Mouse (Mus musculus): ENCODE measurements around the gene 2610507B11Rik. TPM values are rescaled to one million over a fixed set of nuclear protein-coding genes. Genes with fewer than 3 reads are reported as not detected.

The 2610507B11Rik gene
- total and polyA plus RNA-seq, 3 experiments, result 75.8 to 80.5 (median 77.6) TPM

GRCm38 (mm10) chr11:78327634-78328511 is 66.3 kb downstream of the 2610507B11Rik start, which contains the start of gene Pigs (continued):
- TF ChIP-seq RCOR1 (IDR thresholded peaks at IDR 0.05; ENCODE audit: low read depth, low read length) (no peak), JUND (IDR thresholded peaks at IDR 0.05; ENCODE audit: low read depth, low read length) (no peak), POLR2AphosphoS2 (IDR thresholded peaks at IDR 0.05; ENCODE audit: low read length) (peak; percentile 72; the same call in 1 of the 2 replicates), ZNF384 (IDR thresholded peaks at IDR 0.05; ENCODE audit: low read depth, low read length) (peak; percentile 74)

GRCm38 (mm10) chr11:78328512-78329056 is 67.0 kb downstream of the 2610507B11Rik start:
- Histone ChIP-seq H3K9me3 (replicated peaks; ENCODE audit: insufficient read depth, low read length) (no peaks in the 10 kb centered on the region), H3K9ac (ENCODE audit: control insufficient read depth, low read depth, low read length, poor library complexity, severe bottlenecking) (peak overlapping the region; percentile 86), H3K36me3 (ENCODE audit: control insufficient read depth in 1 of 2, insufficient read depth in 2 of 2, low read length in 2 of 2) (peaks cover 2 to 6% of the 10 kb centered on the region in 2 experiments; a peak in 1 of 4 replicates), H3K79me2 (ENCODE audit: control insufficient read depth, insufficient read depth, low read length, poor library complexity) (peaks cover 8% of the 10 kb centered on the region), H3K4me3 (ENCODE audit: control insufficient read depth in 1 of 2, insufficient read depth in 1 of 2, low read depth in 2 of 2, low read length in 2 of 2) (peak overlapping the region; percentile 67 to 86), H3K27me3 (ENCODE audit: control insufficient read depth in 1 of 2, insufficient read depth in 2 of 2, low read length in 2 of 2) (no peaks in the 10 kb centered on the region), H3K4me1 (ENCODE audit: control insufficient read depth in 1 of 2, insufficient read depth in 2 of 2, low read length in 2 of 2) (peaks cover 3 to 4% of the 10 kb centered on the region in 2 experiments; a peak in 2 of 4 replicates), H3K27ac (ENCODE audit: control insufficient read depth, low read depth, low read length) (peak overlapping the region; percentile 61)
- no peak for DNase-seq (ENCODE audit: low read depth, low spot score)
- TF ChIP-seq MAX (IDR thresholded peaks at IDR 0.05; ENCODE audit: low read length), result no peak
- no peak for TF ChIP-seq ELF1 (IDR thresholded peaks at IDR 0.05; ENCODE audit: low read depth, low read length)
- no peak for TF ChIP-seq CHD2 (IDR thresholded peaks at IDR 0.05; ENCODE audit: low read length)
- 0 out of 2 replicates have a peak, but pooled peaks have one; percentile 77 for TF ChIP-seq UBTF (IDR thresholded peaks at IDR 0.05; ENCODE audit: borderline replicate concordance, insufficient read depth, low read depth, low read length)
- TF ChIP-seq GABPA (IDR thresholded peaks at IDR 0.05; ENCODE audit: low read depth, low read length), result no peak
- TF ChIP-seq MXI1 (IDR thresholded peaks at IDR 0.05; ENCODE audit: low read depth, low read length), result peak; percentile 52; the same call in 1 of the 2 replicates
- TF ChIP-seq MYC (IDR thresholded peaks at IDR 0.05; ENCODE audit: low read depth, low read length), result no peak

DNA sequence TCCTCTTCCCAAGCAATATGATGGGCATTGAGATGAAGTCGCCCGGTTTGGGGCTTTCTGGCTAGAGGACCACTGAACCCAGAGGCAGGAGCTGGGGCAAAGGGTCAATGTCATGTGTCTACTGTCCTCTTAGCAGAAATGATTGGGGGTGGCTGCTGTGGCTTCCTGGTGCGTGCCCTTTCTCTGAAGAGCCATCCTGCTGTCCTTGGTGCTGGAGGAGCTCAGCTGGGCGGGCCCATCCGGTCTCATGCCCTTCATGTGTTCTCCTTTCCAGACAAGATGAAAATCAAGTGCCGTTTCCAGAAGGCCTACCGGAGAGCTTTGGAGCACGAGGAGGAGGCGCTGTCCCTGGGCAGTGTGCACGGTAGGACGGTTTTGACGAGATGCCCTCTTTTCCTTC is 71.1 kb downstream of the 2610507B11Rik start:
- Histone ChIP-seq H3K4me1 (ENCODE audit: control insufficient read depth in 1 of 2, insufficient read depth in 2 of 2, low read length in 2 of 2) (peaks cover 3 to 4% of the 10 kb centered on the region in 2 experiments; a peak in 2 of 4 replicates), H3K27me3 (ENCODE audit: control insufficient read depth in 1 of 2, insufficient read depth in 2 of 2, low read length in 2 of 2) (no peaks in the 10 kb centered on the region), H3K27ac (ENCODE audit: control insufficient read depth, low read depth, low read length) (no peak overlapping the region), H3K4me3 (ENCODE audit: control insufficient read depth in 1 of 2, insufficient read depth in 1 of 2, low read depth in 2 of 2, low read length in 2 of 2) (no peak overlapping the region), H3K9ac (ENCODE audit: control insufficient read depth, low read depth, low read length, poor library complexity, severe bottlenecking) (no peak overlapping the region), H3K36me3 (ENCODE audit: control insufficient read depth in 1 of 2, insufficient read depth in 2 of 2, low read length in 2 of 2) (peaks cover 2 to 6% of the 10 kb centered on the region in 2 experiments; a peak in 1 of 4 replicates), H3K79me2 (ENCODE audit: control insufficient read depth, insufficient read depth, low read length, poor library complexity) (peaks cover 8% of the 10 kb centered on the region), H3K9me3 (replicated peaks; ENCODE audit: insufficient read depth, low read length) (no peaks in the 10 kb centered on the region)
- no peak for DNase-seq (ENCODE audit: low read depth, low spot score)
- no peak for TF ChIP-seq NELFE (IDR thresholded peaks at IDR 0.05; ENCODE audit: low read depth, low read length)
- TF ChIP-seq MXI1 (IDR thresholded peaks at IDR 0.05; ENCODE audit: low read depth, low read length), result 0 out of 2 replicates have a peak, but pooled peaks have one; percentile 20
- TF ChIP-seq EP300 (IDR thresholded peaks at IDR 0.05; ENCODE audit: low read depth in 1 of 2, low read length in 2 of 2), result no peak
- TF ChIP-seq ZMIZ1 (IDR thresholded peaks at IDR 0.05; ENCODE audit: low read depth, low read length), result no peak
- no peak for TF ChIP-seq TAL1 (IDR thresholded peaks at IDR 0.05; ENCODE audit: low read length)
- no peak for TF ChIP-seq ELF1 (IDR thresholded peaks at IDR 0.05; ENCODE audit: low read depth, low read length)
- peak; percentile 26; the same call in 1 of the 2 replicates for TF ChIP-seq SIN3A (IDR thresholded peaks at IDR 0.05; ENCODE audit: low read length)
- no peak for TF ChIP-seq ZKSCAN1 (IDR thresholded peaks at IDR 0.05; ENCODE audit: low read depth, low read length)

Measured in MEL (cell line).